Mouse (Mus musculus) CD4-positive, CD25-positive, alpha-beta regulatory T cell, adult 2 months (primary cell): ENCODE results near the gene Myocos.
"Not testable (repeated sequence)": the region's sequence is repeated elsewhere in the genome, so short reads cannot be mapped to it uniquely, and the experiment has no call there.

Experiments
- DNase-seq: peaks from one replicate; pipeline ENCODE4 v3.0.0-alpha.2; 2012; ENCODE audit warnings: low read depth, low spot score

Gene Myocos

DNA sequence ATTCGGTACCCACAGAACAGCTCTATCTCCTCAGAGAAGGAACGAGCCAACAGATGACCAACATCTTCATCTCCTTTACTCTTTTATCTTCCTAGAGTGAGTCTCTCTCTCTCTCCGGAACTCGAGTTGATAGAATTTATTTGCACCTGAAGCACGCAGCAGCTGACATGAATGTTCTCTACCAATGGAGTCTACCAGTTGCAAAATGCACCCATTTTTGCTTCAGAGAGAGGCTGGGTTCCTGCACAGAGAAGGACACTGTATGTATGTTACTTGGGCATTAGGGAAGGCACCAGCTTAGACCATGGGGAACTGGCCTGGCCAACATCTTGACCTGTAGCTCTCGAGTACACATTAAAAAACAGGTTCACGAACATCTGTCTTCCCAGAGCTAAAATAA lies at the start of gene Myocos:
Gene Myocos (minus strand): TSS at position 101 of the 400 bp plus-strand sequence.
- no peak for DNase-seq

DNA sequence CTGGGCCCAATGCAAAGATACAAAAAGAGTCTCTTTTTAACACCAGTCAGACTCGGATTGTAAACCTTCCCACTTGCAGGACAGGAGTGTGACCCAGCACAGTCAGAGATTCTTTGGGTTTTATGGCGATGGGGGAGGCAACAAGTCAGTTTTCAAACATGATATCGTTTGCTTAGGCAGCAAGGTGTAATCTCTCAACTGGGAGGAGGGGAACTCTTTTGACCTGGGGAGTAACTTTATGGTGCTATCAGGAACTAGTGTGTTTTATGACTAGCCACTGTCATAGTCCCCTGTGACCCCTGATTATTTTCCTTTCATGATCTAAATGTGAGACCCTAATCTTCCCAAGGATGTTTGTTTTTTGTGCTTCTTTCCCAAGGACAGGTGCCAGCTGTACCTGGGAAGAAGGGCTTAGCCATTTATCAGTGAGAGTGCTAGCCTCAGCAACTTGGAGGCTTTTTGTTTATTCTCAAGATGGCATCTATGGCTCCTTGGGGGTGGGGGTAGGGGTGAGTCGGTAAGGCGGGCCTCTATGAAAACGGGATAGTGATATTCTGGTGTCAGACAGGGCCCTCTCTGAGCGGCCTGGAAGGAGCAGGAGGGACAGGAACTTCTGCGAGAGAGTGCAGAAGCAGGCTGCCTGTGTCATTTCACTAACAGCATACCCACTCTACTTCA lies 42.5 kb upstream of the Myocos start:
- no peak for DNase-seq

DNA sequence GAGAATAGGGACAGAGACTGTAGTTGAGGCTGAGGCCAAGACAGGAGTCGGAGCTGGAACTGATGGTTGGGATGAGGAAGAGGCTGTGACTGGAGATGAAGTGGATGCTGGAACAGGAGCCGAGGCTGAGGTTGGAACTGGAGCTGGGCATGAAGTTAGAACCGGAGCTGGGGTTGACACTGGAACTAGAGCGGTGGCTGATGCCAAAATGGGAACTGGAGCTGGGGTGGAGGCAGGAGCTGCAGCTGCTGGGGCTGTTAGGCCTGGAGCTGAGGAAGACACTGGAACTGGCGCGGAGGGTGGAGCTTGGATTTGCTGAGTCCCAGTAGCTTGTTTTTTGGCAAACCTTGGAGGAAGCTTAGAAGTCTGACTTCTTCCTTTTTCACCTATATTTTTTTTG lies 39.8 kb upstream of the Myocos start:
- no peak for DNase-seq

DNA sequence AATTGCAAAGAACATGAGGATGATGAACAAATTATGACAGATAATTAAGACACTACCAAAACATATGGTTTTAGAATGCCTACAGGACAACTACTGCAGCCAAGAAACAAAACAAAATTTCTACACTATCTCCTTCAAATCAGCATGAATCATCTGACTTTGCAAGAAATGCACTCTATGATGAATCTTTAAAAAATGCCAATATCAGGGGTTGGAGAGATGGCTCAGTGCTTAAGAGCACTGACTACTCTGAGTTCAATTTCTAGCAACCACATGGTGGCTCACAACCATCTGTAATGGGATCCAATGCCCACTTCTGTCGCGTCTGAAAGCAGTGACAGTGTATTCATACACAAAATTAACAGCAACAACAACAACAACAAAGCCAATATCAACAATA lies 35.7 kb upstream of the Myocos start:
- no peak for DNase-seq

DNA sequence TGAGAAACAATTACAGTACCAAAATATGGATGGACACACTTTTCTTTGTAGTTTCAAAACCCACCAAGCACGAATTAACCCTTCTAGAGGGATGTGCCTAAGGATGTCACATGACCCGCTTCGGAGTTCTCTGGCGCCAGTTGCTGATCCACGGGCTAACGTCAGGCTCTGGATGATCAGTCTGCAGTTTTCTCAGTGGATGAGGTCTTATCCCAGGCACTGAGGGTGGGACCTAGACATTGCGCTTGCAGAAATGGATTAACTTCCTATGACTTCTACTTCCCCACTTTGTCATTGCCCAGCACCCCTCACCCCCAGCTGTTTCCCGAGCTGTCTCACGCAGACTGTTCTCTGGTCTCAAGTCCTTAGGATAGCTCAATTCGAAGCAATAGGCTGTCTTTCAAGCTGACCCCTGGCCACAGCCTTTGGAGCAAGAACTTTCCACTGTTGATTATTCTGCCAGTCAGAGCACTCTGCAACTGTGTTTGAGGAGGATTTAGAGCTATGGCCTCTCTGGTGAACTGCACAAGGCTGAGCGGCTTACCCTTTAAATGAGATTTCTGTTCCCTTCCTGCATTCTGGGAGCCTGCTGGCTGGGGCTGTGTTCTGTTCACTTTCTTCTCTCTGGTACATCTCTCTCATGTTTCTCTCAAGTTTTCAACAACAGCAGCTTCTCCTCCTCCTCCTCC lies 7.6 kb upstream of the Myocos start:
- DNase-seq, result peak; percentile 13

DNA sequence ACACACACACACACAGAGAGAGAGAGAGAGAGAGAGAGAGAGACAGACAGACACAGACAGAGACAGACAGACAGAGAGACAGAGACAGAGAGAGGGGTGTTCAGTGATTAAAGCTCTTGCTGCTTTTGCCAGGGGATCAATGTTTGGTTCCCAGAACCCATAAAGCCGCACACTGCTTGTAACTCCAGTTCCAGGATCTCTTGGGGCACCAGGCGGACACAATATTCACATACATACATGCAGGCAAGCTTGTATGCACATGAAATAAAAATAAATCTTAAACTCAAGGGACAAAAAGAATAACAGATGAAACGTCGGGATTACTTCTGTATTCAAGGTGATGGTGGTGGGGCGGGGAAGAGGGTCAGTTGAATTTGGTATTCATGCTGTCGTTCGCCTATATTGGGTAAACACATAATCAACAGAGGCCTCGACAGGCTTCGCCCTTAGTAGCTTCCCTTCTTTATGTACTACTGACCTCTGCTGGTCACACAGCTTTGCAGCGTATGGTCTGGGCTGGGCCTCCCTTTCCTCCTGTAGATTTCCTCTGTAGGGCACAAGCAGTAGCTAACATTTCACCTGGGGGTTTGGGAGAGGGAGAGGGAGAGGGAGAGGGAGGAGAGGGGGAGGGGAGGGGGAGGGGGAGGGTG lies 6.9 kb upstream of the Myocos start:
- DNase-seq, result peak; percentile 82

DNA sequence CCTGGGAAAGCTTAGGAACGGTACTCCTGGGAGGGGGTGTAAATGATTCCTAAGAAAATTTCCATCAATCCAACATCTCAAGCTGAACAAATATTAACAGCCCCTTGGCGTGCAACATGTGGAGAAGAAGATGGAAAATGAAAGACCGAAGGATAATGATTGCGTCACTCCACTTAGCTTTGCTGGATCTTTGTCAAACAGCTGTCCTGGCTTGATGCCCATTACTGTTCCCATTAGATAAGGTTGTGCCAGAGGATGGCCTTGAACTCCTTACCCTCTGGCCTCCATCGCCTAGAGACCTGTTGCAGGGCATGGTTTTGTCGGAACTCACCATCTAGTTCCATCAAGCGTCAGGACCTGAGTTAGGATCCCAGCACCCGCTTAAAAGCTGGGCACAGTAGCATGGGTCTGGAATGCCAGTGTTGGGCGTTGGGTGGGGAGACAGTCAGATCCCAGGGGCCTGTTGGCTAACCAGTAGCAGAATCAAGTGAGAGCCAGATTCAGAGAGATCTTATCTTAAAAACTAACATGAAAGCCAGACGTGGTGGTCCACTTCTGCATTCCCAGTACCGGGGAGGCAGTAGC lies 2.3 kb upstream of the Myocos start:
- DNase-seq, result no peak

DNA sequence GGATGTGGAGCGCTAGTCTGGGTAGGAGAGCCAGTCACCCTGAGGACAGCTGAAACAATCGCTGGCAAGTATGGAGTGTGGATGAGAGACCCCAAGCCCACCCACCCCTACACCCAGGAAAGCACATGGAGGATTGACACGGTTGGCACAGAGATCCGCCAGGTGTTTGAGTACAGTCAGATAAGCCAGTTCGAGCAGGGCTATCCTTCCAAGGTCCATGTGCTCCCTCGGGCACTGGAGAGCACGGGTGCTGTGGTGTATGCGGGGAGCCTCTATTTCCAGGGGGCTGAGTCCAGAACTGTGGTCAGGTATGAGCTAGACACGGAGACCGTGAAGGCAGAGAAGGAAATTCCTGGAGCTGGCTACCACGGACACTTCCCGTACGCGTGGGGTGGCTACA lies 9.6 kb downstream of the Myocos start:
- DNase-seq, result no peak

DNA sequence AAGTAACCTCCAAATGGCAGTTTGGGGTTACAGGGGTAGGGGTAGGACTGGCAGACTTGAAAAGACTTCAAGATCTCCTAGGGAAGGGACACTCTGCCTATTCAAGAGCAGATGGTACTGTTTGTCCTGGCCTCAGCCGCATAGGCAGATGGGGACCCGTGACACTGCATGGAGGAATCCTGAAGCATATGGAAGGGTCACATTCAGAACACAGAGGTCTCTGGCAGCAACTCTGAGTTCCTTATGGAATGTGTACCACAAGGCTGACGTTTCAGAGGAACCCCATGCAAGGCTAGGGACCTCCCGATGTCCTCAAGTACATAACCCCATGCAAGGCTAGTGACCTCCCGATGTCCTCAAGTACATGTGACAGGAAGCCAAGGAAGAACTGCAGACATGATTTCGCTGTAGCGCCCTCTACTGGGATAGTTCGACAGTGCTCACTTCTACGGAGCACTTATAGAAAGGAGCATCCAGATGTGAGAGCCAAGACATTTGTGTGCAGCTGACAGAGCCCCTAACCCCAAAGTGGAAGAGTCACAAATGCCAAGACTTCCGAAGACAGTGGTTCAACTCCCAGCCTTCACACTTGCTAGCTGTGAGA lies 11.8 kb downstream of the Myocos start:
- DNase-seq, result peak; percentile 41

DNA sequence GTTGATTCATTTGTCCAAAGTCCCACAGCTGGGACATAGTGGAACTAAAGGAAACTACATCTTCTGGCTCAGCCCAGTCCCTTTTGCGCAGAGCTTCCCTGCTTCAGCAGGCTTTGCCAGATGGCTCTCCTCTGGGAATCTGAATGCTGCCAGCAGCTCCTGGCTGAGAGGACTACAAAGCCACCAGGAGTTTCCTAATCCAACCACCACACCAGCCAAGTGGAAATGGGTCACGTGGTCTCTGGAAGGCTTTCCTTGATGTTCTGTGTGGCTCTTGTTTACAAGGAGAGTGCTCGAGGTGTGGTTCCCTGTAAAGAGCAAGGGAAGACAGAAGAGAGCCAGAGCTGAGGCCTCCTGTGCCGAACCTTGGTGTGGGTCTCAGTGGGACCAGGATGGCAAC lies 14.3 kb downstream of the Myocos start:
- DNase-seq, result no peak

DNA sequence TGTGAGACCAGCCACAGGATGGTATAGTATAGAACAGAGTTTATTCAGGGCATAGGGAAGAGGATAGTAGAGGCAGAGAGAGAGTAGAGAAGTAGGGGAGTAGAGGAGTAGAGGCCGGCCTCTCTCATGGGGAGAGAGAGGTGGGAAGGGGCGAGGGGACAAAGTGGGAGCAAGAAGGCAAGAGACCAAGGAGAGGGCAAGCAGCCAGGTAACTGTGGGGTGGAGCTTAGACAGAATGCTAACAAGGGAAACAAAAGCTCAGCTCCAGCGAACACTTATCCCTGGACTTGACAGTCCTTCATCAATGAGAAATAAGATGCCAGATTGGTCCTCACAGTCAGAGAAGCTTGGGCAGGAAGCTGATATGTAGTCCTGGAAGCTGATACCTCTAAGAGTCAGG lies 15.4 kb downstream of the Myocos start:
- no peak for DNase-seq

DNA sequence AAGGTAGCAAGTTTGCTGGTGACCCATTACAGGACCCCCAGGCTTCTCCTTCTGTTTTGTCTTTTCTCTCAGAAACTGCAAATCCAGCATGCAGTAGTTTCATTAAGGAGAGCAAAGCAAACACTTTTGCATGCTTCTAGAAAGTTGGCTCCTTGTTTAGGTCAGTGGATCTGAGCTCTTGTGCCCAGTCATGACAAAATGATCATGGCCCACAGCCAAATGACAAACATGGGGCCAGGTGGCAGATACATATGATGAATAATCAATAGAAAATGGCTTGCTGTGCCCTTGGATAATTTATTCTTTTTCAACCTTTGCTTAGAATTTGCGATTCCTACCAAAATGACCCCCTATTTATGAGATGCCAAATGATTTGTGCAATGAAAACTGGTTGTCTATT lies 18.2 kb downstream of the Myocos start:
- no peak for DNase-seq

DNA sequence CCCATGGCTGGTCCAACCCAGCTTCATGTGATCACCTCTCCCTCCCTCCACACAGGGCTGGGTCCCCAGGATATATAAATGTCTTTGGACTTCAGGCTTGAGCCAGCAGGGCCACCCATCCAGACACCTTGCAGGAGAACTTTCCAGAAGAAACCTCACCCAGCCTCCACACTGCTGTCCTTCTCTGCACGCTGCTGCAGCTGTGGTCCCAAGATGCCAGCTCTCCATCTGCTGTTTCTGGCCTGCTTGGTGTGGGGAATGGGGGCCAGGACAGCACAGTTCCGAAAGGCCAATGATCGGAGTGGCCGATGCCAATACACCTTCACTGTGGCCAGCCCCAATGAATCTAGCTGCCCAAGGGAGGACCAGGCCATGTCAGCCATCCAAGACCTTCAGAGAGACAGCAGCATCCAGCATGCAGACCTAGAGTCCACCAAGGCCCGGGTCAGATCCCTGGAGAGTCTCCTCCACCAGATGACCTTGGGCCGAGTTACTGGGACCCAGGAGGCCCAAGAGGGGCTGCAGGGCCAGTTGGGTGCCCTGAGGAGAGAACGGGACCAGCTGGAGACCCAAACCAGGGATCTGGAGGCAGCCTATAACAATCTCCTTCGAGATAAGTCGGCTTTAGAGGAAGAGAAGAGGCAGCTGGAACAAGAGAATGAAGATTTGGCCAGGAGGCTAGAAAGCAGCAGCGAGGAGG lies 18.8 kb downstream of the Myocos start, which contains the start of gene Myoc:
Gene Myoc (plus strand): TSS at position 105 of the 700 bp plus-strand sequence.
- DNase-seq, result no peak

DNA sequence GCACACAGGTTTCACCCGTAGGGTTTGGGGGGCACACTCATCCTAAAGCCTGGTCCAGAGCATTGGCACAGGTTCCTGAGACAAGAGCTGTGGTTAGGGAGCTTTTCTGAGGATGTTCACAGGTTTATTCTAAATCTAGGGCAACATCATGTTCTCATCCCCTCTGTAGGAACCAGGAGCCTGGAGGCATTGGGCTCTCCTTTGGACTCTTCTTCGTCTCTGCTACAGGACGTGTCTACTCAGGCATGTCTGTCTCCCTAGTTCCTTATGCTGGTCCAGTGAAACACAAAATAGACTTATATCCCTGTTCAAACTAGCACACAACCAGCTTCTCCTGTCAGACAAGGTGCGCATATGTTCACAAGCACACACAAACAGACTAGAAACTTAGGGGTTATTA lies 19.5 kb downstream of the Myocos start:
- DNase-seq, result no peak

DNA sequence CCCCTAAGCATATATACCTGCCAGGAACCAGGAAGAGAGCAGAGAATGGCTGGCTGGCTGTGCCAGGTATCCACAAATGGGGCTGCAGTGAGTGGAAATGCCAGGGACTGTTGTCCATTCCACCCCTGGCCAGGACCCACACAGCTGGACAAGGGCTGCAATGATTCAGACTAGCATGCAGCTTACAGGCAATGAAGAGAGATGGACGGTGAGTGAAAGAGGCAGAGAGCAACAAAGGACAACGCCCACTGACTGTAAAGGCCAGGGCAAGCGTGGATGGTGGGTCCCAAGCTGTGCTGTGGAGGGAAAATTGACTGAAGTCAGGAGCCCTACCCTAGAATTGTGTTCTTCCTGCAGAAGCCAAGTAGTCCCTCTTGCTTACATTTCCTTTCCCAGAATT lies 21.5 kb downstream of the Myocos start:
- no peak for DNase-seq

DNA sequence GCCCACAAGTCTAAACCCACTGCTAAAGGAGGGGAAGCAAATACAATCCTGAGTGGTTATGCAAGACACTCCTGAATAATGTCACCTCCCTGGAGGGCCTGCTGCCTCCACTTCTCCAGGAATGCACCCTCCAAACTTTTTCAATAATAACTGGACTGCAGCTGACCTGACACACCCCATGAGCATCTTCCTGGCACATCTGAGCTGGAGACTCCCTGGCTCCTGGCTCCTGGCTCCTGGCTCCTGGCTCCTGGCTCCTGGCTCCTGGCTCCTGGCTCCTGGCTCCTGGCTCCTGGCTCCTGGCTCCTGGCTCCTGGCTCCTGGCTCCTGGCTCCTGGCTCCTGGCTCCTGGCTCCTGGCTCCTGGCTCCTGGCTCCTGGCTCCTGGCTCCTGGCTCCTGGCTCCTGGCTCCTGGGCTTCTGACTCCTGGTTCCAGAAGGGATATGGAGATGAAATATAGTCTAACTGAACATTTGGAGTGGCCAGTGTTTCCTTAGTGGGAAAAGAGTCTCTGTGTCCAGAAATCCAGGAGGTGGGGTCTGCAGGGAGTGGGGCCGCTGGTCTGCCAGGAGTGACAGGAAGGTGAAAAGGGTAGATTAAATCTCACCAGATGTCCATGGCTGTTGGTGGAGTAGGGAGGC lies 22.6 kb downstream of the Myocos start:
- not testable (repeated sequence) for DNase-seq

DNA sequence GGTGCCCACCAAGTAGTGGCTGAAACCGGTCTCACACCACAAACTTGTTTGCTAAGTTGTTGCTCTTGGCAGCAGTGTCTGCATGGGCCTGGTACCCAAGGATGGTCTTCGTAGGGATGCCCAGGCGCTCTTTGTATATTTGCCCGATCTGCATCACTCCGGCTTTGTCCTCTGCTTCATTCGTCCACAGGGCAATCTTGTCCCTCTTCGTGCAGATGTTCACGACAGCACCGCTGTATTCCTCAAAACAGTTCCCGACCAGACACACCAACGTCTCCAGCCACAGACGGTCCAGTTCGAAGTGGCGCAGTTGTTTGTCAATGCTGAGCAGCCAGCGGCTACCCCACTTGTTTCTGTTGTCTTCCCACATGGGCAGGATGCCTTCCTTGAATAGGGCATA lies 29.7 kb downstream of the Myocos start:
- not testable (repeated sequence) for DNase-seq

DNA sequence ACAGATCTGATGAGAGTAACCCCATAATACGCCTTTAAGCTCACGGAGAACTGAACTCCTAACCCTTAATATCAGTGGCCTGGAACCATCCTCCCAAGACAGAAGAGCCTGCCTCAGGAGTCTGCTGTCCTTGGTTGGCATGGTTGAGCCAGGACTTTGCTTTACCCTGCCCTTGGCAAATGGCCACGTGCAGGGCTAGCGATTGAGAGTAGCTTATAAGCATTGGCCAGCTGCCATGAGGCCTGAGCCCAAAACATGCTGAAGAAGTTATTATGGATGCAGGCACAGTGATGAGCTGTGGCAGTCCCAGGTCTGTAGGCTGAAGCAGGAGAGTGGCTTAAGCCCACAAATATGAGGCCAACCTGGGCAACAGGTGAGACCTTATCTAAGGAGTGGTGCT lies 30.2 kb downstream of the Myocos start:
- not testable (repeated sequence) for DNase-seq

DNA sequence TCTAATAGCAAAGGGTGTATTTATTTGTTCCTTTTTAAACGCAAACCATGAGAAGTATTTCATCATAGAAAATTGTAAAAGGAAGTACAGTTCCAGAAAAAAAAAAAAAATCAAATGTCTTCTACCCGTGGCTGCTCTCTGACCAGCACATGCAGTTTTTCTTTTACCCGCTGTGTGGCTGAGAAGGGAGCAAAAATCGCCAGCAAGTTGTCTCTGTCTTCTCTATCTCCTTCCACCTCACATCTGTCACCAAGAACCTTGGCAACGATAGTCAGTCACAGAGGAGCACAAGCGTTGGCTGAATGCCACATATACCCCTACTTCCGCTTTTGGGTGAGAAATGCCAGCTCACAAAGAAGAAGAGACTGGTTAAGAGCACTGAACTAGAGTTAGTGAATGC lies 32.8 kb downstream of the Myocos start:
- DNase-seq, result peak; percentile 54

DNA sequence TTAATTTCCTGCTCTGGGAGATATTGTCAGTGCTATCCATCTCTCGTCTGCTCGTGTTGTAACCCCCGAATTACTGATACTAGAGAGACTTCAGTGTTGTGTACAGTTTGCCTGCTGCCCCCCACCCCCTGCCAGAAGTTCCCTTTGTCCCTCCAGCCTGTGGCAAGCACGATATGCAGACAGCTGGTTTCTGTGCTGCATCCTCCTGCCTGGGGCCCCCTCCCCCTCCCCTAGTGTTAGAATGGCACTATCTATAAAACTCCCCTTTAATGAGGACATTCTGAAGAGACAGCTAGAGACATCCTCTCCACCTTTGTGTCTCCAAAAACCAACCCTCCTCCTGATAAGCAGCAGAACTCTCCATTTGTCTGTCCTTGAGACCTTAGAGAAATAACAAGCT lies 34.1 kb downstream of the Myocos start:
- no peak for DNase-seq

DNA sequence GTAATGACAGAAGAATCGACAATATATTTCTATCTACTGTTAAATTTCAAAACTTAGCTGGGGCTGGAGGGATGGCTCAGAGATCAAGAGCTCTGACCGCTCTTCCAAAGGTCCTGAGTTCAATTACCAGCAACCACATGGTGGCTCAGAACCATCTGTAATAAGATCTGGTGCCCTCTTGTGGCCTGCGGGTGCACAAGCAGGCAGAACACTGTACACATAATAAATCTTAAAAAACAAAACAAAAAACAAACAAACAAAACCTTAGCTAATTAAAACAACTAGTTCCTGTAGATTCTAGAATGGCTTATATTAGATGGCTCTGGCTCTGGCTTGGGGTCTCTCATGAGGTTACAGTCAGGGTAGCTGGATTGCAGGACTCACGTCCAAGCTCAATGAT lies 37.5 kb downstream of the Myocos start:
- DNase-seq, result peak; percentile 64
